Mouse (Mus musculus) forebrain, embryonic 14.5 days (tissue): ENCODE measurements at regions not wholly inside any gene's neighbourhood (a gene's known extent, or its start where the extent isn't known, plus 50 kb on each side); places are given as distances from the start of the nearest gene placed in this dataset.
A peak's percentile ranks its signal among the peaks of the same experiment; 100 is the strongest.

Experiments
- ATAC-seq: fragments of 200-750 bp; cut with Nextera tagmentation; 2 replicates; pipeline ENCODE4 v1.8.0; 2017; ENCODE audit warnings: mild to moderate bottlenecking, moderate library complexity
- DNase-seq: peaks from one replicate; pipeline ENCODE4 v3.0.0-alpha.2; 2015; ENCODE audit warnings: low spot score
- H3K27ac ChIP-seq: fragments of 300-500 bp; sonication (generic); 2 replicates; pipeline ENCODE4 v1.5.1; 2014; ENCODE audit warnings: low read depth, mild to moderate bottlenecking, control low read depth, low read length, moderate library complexity
- H3K27me3 ChIP-seq: fragments of 300-500 bp; sonication (generic); replicated peaks from 2 replicates; pipeline ENCODE4 v1.6.1; 2014; ENCODE audit warnings: low read length, control low read depth, mixed read lengths; ENCODE audit not compliant: control insufficient read depth, insufficient read depth
- H3K36me3 ChIP-seq: fragments of 300-500 bp; sonication (generic); 2 replicates; pipeline ENCODE4 v1.6.1; 2014; ENCODE audit warnings: low read length, control low read depth; ENCODE audit not compliant: control insufficient read depth, insufficient read depth
- H3K4me1 ChIP-seq: fragments of 300-500 bp; sonication (generic); 2 replicates; pipeline ENCODE4 v1.6.1; 2014; ENCODE audit warnings: antibody characterized with exemption, low read length, control low read depth; ENCODE audit not compliant: control insufficient read depth, insufficient read depth
- H3K4me2 ChIP-seq: fragments of 300-500 bp; sonication (generic); 2 replicates; pipeline ENCODE4 v1.6.1; 2014; ENCODE audit warnings: mild to moderate bottlenecking, control low read depth, low read length
- H3K4me3 ChIP-seq: fragments of 300-500 bp; sonication (generic); 2 replicates; pipeline ENCODE4 v1.5.1; 2014; ENCODE audit warnings: low read depth, low read length, control low read depth
- H3K9ac ChIP-seq: fragments of 300-500 bp; sonication (generic); 2 replicates; pipeline ENCODE4 v1.6.1; 2014; ENCODE audit warnings: mild to moderate bottlenecking, low read length, control low read depth, moderate library complexity
- H3K9me3 ChIP-seq: fragments of 300-500 bp; sonication (generic); replicated peaks from 2 replicates; pipeline ENCODE4 v1.6.1; 2016; ENCODE audit warnings: low read length, control low read depth, mixed read lengths; ENCODE audit not compliant: control insufficient read depth
- WGBS: fragments of 180-500 bp; shearing (Covaris S2); extraction: QIAGEN DNeasy Blood & Tissue Kit; methylation state at CpG from one replicate; pipeline ENCODE4 v1.1.7; 2014; 5-methylcytosine and 5-hydroxymethylcytosine counted together

DNA sequence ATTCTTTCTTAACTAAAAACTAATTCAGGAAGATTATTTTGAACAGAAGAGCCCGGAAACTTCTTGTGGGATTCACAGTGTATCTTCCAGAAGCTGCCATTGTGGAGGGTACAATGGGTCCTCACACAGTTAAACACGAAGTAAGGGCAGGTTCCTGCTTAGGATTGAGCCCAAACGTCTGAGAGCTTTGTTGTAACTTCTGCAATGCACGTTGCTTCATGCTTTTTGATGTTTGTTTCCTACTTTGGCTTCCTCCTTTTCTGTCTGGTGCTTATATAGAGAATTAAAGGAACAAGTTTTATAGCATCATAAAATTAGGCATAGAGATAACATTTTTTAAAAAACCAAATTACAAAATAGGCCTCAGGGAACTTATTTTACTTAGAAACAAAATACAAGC lies 235.3 kb upstream of the Chl1 start:
- no peak overlapping the region for H3K9ac ChIP-seq
- no peak overlapping the region for H3K4me2 ChIP-seq
- H3K36me3 ChIP-seq, result no peaks in the 10 kb centered on the region
- H3K4me1 ChIP-seq, result no peaks in the 10 kb centered on the region
- no peaks in the 10 kb centered on the region for H3K9me3 ChIP-seq
- H3K27ac ChIP-seq, result no peak overlapping the region
- DNase-seq (no peak), ATAC-seq (no peak)
- H3K27me3 ChIP-seq, result no peaks in the 10 kb centered on the region
- no peak overlapping the region for H3K4me3 ChIP-seq
- WGBS, result 64% methylated on average over 4 of the region's 4 CpGs

DNA sequence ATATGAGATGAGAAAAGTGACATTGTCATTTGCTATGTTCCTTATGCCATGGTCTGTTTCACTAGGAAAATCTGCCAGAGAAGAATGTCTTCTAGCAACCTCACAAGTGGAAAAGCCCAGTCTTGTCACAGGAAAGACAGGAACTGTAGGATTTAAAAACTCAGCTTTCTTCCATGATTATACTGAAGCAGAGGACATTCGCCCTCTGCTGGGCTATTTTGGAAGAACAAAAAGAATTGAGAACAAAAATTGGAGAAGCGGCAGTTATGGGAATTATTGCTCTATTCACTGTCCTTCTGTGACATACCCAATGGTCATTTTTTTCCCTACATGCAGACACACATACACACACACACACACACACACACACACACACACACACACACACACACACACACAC lies 234.9 kb upstream of the Chl1 start:
- no peaks in the 10 kb centered on the region for H3K27me3 ChIP-seq
- no peaks in the 10 kb centered on the region for H3K9me3 ChIP-seq
- no peaks in the 10 kb centered on the region for H3K4me1 ChIP-seq
- no peak for ATAC-seq
- no peaks in the 10 kb centered on the region for H3K36me3 ChIP-seq
- no peak overlapping the region for H3K27ac ChIP-seq
- H3K4me3 ChIP-seq, result no peak overlapping the region
- no peak overlapping the region for H3K9ac ChIP-seq
- DNase-seq, result peak; percentile 70
- 36% methylated on average over 2 of the region's 2 CpGs for WGBS
- no peak overlapping the region for H3K4me2 ChIP-seq

DNA sequence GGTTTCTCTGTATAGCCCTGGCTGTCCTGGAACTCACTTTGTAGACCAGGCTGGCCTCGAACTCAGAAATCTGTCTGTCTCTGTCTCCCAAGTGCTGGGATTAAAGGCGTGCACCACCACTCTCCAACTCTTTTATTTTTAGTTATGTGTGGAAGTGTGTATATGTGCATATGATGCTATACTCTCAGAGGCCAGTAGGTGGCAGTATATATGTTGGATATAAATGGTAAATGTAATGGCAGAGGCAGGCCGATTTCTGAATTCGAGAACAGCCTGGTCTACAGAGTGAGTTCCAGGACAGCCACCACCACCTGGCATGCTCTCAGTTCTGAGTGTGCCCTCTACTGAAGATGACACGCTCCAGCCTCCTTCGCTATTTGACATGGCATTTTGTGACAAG lies 214.4 kb upstream of the Chl1 start:
- Histone ChIP-seq H3K9ac (no peak overlapping the region), H3K4me2 (no peak overlapping the region), H3K9me3 (no peaks in the 10 kb centered on the region), H3K27me3 (no peaks in the 10 kb centered on the region), H3K4me3 (no peak overlapping the region), H3K36me3 (no peaks in the 10 kb centered on the region), H3K27ac (no peak overlapping the region), H3K4me1 (no peaks in the 10 kb centered on the region)
- DNase-seq (no peak), ATAC-seq (no peak)
- 96% methylated on average over 6 of the region's 6 CpGs for WGBS

DNA sequence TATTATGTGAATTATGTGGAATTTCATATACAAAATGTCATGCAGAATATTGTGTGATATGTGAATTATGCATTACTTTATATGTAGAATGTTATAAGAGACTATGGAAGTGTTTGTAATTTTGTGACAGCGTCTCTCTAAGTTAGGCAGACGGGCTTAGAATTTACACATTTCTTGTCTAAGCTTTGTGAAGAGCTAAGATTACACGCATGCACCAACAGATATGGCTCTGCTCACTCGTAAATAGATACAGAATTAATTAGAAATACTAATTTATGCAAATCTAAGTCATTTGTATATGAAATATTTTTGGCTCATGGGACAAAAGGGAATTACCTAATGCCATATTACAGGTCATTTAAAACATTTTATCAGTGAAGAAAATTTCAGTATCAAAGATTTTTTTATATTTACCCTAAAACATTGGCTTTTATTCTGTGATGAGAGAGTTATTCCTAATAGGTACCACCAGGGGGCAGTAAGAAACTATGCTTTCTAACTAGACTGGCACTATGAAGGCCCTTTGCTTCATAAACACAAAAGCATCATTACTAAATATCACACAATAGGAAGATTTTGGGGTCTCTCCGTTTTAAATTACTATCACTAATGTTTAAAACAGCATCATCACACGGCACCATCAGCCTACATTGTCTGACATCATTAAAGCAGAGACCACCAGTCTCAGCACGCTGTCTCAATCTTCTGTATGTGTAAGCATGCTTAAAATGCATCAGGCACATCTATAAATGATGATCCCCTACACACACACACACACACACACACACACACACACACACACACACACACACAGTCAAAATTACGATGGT lies 203.8 kb upstream of the Chl1 start:
- 46% methylated on average over 8 of the region's 8 CpGs for WGBS
- Histone ChIP-seq H3K9ac (0 out of 2 replicates have a peak overlapping the region, but pooled peaks have one; percentile 30), H3K36me3 (no peaks in the 10 kb centered on the region), H3K4me3 (no peak overlapping the region), H3K4me1 (peaks cover 6% of the 10 kb centered on the region; the same call in 1 of the 2 replicates), H3K4me2 (no peak overlapping the region), H3K27me3 (no peaks in the 10 kb centered on the region), H3K27ac (0 out of 2 replicates have a peak overlapping the region, but pooled peaks have one; percentile 39), H3K9me3 (no peaks in the 10 kb centered on the region)
- DNase-seq (peak; percentile 90), ATAC-seq (peak; percentile 83)

DNA sequence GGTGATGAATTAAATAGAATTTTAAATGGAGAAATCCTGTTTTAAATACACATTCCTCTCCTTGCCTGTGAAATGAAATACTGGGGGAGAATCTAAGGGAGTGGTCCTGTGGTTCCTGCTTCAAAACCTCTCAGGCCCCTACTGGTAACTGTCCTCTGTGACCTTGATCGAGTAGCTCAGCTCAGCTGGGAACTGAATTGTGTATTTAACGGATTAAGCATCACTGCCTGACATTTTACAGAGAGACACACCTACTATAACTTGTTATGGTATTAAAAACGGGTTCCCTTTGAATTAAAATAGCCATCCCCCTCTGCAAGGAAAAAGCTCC lies 203.2 kb upstream of the Chl1 start:
- 26% methylated on average over 3 of the region's 3 CpGs for WGBS
- Histone ChIP-seq H3K36me3 (no peaks in the 10 kb centered on the region), H3K27ac (0 out of 2 replicates have a peak overlapping the region, but pooled peaks have one; percentile 39), H3K4me1 (peaks cover 9% of the 10 kb centered on the region; the same call in 1 of the 2 replicates), H3K4me3 (no peak overlapping the region), H3K9ac (0 out of 2 replicates have a peak overlapping the region, but pooled peaks have one; percentile 30), H3K9me3 (no peaks in the 10 kb centered on the region), H3K4me2 (no peak overlapping the region), H3K27me3 (no peaks in the 10 kb centered on the region)
- DNase-seq, result peak; percentile 46
- ATAC-seq, result peak; percentile 64

DNA sequence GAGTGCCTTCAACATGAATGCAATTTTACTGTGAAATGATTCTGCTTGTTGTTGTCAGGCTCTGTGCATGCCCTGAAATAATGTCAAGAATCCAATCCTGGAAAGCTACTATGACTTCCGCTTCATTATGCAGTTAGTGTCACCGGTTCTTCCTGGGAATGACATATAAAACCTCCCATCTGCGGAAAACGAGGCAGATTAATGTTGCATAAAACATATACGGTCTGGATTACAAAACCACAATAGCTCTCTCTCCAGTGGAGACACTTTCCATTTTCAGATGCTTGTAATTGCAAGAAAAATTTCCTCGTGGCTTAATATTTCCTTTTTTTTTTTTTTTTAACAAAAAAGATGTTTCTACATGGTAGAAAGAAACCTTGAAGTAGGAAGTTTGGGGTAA lies 198.2 kb upstream of the Chl1 start:
- Histone ChIP-seq H3K36me3 (no peaks in the 10 kb centered on the region), H3K9ac (no peak overlapping the region)
- WGBS, result 60% methylated on average over 6 of the region's 6 CpGs

DNA sequence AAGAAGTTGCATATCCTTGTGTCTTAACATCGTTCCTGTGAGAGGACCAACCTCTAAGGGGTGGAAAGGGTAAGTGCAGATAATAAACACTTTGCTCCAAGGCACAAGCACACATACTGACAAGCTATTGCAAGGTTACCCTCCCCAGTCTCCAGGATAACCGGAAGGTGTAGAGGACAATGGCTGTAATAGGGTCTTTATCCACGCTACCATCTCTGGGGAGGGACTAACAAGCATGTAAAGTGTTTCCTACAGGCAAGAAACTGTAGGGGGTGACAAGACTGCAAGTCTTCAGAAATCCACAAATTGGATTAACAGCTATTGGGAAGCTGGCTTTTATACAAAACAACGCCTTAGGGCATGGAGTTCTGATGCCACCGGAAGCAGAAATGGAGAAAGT lies 197.5 kb upstream of the Chl1 start:
- Histone ChIP-seq H3K4me3 (no peak overlapping the region), H3K36me3 (no peaks in the 10 kb centered on the region), H3K4me1 (0 out of 2 replicates have a peak, but pooled peaks cover 5% of the 10 kb centered on the region), H3K9me3 (no peaks in the 10 kb centered on the region), H3K27me3 (no peaks in the 10 kb centered on the region), H3K9ac (no peak overlapping the region), H3K27ac (no peak overlapping the region), H3K4me2 (no peak overlapping the region)
- WGBS, result 22% methylated on average over 5 of the region's 5 CpGs
- ATAC-seq (no peak), DNase-seq (no peak)

More for the DNA sequence above, 198.2 kb upstream of the Chl1 start:
- H3K27ac ChIP-seq, result no peak overlapping the region
- no peak overlapping the region for H3K4me2 ChIP-seq
- DNase-seq (no peak), ATAC-seq (no peak)
- H3K27me3 ChIP-seq, result no peaks in the 10 kb centered on the region
- 0 out of 2 replicates have a peak, but pooled peaks cover 3% of the 10 kb centered on the region for H3K4me1 ChIP-seq
- H3K9me3 ChIP-seq, result no peaks in the 10 kb centered on the region
- H3K4me3 ChIP-seq, result no peak overlapping the region

DNA sequence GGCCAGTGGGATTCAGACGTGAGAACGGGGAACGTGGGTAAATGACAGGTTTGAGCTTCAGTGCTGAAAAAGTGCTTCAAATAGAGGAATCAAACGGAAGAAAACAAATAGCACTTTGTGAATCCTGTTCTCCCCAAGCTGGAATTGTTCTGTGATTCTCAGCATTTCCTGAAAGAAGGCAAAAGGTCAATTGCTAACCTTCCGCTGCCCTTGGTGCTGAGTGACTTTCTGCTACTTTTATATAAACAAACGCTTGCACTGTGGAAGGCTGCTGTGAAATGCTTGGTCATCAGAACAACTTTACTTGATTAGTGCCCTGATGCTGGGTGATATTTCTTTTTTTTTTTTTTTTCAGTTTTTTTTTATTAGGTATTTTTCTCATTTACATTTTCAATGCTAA lies 192.3 kb upstream of the Chl1 start:
- Histone ChIP-seq H3K4me3 (no peak overlapping the region), H3K4me1 (0 out of 2 replicates have a peak, but pooled peaks cover 2% of the 10 kb centered on the region), H3K27ac (no peak overlapping the region), H3K4me2 (no peak overlapping the region), H3K27me3 (no peaks in the 10 kb centered on the region), H3K9me3 (no peaks in the 10 kb centered on the region), H3K9ac (no peak overlapping the region), H3K36me3 (no peaks in the 10 kb centered on the region)
- DNase-seq, result peak; percentile 39
- 41% methylated on average over 6 of the region's 6 CpGs for WGBS
- no peak for ATAC-seq

DNA sequence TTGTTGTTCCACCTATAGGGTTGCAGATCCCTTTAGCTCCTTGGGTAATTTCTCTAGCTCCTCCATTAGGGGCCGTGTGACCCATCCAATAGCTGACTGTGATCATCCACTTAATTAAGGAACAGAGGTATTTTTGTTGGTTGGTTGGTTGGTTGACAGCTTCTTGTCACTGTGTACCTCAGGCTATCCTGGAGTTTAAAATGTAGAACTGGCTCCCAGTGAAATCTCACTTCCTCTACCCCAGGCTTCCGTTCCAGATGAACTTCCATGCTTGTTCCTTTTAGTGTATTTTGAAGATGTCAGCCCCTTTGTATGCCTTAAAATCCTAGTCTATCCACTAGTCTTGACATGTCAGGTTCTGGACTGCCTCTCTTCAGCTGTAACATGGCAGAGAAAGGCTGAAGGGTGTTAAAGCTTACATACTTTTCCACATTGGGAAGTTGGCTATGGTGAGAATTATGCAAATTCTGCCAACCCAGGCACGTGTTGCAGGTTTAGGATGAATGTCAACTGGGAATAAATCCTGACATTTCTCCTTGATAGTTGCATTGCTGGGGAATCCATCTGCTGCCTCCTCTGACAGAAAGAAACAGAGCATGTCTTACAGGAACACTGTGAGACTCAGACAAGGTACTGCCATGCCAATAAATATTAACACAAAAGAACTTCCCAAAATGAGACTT lies 191.6 kb upstream of the Chl1 start:
- Histone ChIP-seq H3K9ac (no peak overlapping the region), H3K4me3 (no peak overlapping the region), H3K36me3 (no peaks in the 10 kb centered on the region), H3K9me3 (no peaks in the 10 kb centered on the region), H3K4me2 (no peak overlapping the region), H3K4me1 (0 out of 2 replicates have a peak, but pooled peaks cover 2% of the 10 kb centered on the region), H3K27me3 (no peaks in the 10 kb centered on the region), H3K27ac (no peak overlapping the region)
- DNase-seq, result peak; percentile 56
- ATAC-seq, result no peak; the same call in 1 of the 2 replicates
- 71% methylated on average over 3 of the region's 3 CpGs for WGBS
